Mouse (Mus musculus) inflammation-experienced regulatory T-cells (primary cell): Measurements from ENCODE around the gene Tex29. TPM values are rescaled to one million over a fixed set of nuclear protein-coding genes. Genes with fewer than 3 reads are reported as not detected.

Experiments
- polyA plus RNA-seq, 2 experiments: library from polyadenylated mRNA; unstranded; fragments of 100-300 nt; shearing (Covaris generic); gene quantifications; one replicate each; pipeline ENCODE4 v1.2.1; 2017

The Tex29 gene
- 1 to 10 TPM in 1 of 2 experiments, not detected in 1; 1.1 TPM for polyA plus RNA-seq

GRCm38 (mm10) chr8:11840174-11840573 is at the start of gene Tex29:
Tex29 (plus strand) TSS chr8:11840474.

Other genes starting within 250 kb of the Tex29 start
- gene Ankrd10, start 204.7 kb upstream of the Tex29 start, polyA plus RNA-seq: 100 to 1,000 TPM; 103 to 126 TPM
- under 1 TPM; 0.20 to 0.82 TPM for gene 1700016D06Rik, start 139.4 kb upstream of the Tex29 start, polyA plus RNA-seq
- gene Arhgef7, start 112.8 kb upstream of the Tex29 start, polyA plus RNA-seq: 10 to 100 TPM; 14.7 to 15.1 TPM